Mouse (Mus musculus) lung, adult 2 months (tissue): ENCODE results near the gene Sgtb.

Source experiments
- CTCF ChIP-seq: fragments of 200-500 bp; IDR thresholded peaks from 2 replicates; pipeline ENCODE4 v1.5.1; 2011; ENCODE audit warnings: mild to moderate bottlenecking, low read length, control low read depth; ENCODE audit not compliant: insufficient read depth
- POLR2A ChIP-seq: fragments of 200-500 bp; IDR thresholded peaks from 2 replicates; pipeline ENCODE4 v1.6.1; 2011; ENCODE audit warnings: low read depth, mild to moderate bottlenecking, control low read depth, low read length, borderline replicate concordance; ENCODE audit errors: extremely low read depth

GRCm38 (mm10) chr13:104097190-104097589, 12.4 kb upstream of the Sgtb start:
- TF ChIP-seq POLR2A, result no peak
- no peak for TF ChIP-seq CTCF
